Mouse (Mus musculus) adrenal gland, postnatal 36 days (tissue): ENCODE data around the gene Sos1. TPM values are rescaled to one million over a fixed set of nuclear protein-coding genes. Genes with fewer than 3 reads are reported as not detected.

ENCODE experiments used
- DNase-seq, 2 experiments: peaks; one replicate each; pipeline ENCODE4 v3.0.0; 2021; ENCODE audit warnings: mixed read lengths in 1 of 2
- long read RNA-seq, 2 experiments: library from polyadenylated mRNA; stranded (forward); transcript quantifications; one replicate each; pipeline ENCODE4 v2.0.0; 2021; ENCODE audit warnings: borderline sequencing depth in 2 of 2
- total RNA-seq, 2 experiments: library from RNA; stranded (reverse); gene quantifications; 2 replicates each; pipeline ENCODE4 v1.2.3; 2021

Sos1 gene
- total RNA-seq, result 10 to 100 TPM; 28.1 to 29.3 TPM
- long read RNA-seq, experiment 1, partial matches to known transcripts, result 1 of 3 reads
- long read RNA-seq, experiment 1, other reads (novel, unspliced or antisense), result 2 of 3 reads
- long read RNA-seq, experiment 2, result 0 reads

- peak; percentile 99 for DNase-seq
Observed at GRCm38 (mm10) chr17:80480031-80480854, at the start of gene Sos1. Gene Sos1, minus strand, starts transcription at chr17:80480453.

DNA sequence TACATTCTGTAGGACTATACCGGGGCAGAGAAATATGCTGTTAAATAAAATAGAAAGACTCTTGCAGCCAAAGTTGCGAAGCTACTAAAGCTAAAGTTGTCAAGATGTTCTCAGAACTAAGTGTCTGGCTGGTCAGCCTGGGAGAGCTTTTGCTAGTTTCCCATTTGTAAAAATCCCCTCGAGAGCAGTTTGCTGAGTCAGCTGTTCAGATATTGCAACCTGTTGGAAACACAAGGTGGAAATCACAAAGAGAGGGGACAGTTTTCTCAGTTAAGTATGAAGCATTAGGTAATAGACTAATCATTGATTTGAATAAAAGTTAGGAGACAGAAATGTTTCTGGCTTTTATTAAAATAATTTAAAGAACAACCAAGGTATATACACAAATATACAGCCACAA, 43.0 kb upstream of the Sos1 start:
- no peak for DNase-seq

GRCm38 (mm10) chr17:80522229-80522556, 41.9 kb upstream of the Sos1 start:
- no peak for DNase-seq

DNA sequence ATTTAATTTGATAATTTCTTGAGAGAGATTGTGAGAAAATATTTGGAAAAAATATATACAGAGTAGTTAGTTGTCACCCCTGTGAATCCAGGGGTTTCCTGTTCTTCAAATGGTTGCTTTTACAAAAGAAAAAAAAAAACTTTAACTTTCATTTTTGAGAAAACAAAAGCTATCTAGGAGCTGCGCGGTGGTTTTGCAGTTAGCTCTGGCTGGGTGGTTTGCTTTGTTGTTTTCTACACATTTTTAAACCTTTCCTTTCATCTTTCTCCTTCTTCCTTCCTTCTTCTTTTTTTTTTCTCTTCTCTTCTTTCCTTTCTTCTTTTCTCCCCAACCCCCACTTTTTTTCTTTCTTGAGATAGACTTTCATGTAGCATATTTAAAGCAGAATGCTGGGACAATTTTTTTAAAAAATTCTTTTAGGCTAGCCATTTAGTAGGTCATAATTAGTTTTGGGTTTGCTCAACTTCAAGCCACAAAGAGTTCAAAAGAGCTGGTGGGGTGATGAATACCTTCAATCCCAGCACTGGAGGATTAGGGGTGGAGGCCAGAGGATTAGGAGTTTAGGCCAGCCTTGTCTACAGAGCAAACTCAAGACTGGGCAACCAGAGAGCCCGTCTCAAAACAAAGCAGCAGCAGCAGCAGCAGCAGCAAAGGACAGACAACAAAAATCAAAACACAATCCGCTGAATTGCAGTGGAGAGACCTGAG, 41.4 kb upstream of the Sos1 start:
- DNase-seq, result no peak

DNA sequence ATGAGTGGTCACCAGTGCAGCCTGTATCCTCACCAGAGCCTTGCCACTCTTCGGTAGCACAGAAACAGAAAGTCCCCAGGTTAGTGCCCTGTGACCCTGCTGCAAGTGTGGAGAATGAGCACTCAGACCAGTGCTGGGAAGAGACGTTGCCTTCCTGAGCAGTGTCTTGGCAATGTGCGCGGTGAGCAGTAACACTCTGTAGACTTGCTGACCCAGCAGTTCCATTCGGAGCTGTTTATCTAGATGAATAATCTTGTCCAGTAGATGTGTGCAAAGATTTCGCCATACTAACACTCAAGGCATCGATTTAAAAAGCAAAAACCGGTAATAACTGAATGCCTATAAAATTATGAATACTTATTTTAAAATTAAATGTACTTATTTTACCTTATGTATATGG, 40.3 kb upstream of the Sos1 start:
- DNase-seq, result no peak

- DNase-seq, result peak in 1 of 2 experiments; percentile 20
Observed at GRCm38 (mm10) chr17:80518811-80519210, 38.6 kb upstream of the Sos1 start.

DNA sequence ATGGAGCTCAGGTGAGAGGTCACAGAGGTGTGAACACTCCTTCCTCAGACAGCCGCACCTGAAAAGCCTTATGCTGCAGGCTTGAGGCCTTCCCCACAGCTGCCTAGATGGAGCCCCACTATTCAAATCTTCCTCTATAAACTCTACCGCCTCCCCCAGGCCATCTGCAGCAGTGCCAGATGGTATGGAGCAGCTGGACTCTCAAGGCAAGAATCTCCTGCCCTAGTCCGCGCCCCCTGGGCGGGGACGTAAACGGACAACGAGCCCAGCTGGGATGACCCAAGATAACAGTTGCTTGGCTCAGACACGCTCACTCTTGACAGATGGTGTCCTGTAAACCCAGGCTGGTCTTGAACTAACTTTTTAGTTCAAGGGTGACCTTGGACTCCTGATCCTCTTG, 37.0 kb upstream of the Sos1 start:
- no peak for DNase-seq

- peak in 1 of 2 experiments; percentile 32 for DNase-seq
Observed at GRCm38 (mm10) chr17:80515956-80516355, 35.7 kb upstream of the Sos1 start.

- DNase-seq, result no peak
Observed at GRCm38 (mm10) chr17:80515513-80515912, 35.3 kb upstream of the Sos1 start.

DNA sequence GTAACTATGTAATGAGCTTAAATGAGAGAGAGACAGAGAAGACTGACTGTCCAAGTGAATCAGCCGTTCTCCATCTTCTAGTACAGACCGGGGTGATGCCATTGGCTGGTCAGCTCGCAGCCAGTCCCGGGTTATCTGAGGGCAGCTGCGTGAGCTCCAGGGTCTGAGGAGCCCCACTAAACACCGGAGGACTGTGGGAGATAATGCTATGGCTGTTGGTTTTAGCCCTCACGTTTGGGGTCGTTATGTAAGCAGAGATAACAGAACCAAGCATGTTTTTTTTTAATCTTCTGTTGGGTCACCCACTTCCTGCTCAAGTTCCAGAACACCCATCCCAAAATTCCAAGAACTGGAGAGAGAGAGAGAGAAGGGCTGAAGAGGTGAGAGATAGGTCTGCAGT, 33.5 kb upstream of the Sos1 start:
- no peak for DNase-seq

- no peak for DNase-seq
Observed at GRCm38 (mm10) chr17:80510459-80510855, 30.2 kb upstream of the Sos1 start.

- no peak for DNase-seq
Observed at GRCm38 (mm10) chr17:80509494-80510458, 29.5 kb upstream of the Sos1 start.

GRCm38 (mm10) chr17:80505766-80506165, 25.5 kb upstream of the Sos1 start:
- DNase-seq, result no peak

DNA sequence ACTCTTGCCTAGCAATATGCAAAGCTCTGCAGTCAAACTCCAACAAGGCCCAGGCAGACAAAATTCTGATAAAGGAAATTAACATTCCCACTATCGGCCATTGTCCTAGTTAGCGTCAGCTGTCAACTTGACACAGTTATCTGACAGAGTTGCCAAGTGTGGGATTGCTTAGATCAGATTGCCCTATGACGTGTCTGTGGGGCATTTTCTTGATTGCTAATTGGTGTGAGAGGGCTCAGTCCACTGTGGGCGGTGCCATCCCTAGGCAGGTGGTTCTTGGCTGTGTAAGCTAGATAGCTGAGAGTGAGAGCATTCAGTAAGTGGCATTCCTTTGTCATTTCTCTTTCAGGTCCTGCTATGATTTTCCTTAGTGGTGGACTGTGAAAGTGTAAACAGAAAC, 25.1 kb upstream of the Sos1 start:
- DNase-seq, result no peak

DNA sequence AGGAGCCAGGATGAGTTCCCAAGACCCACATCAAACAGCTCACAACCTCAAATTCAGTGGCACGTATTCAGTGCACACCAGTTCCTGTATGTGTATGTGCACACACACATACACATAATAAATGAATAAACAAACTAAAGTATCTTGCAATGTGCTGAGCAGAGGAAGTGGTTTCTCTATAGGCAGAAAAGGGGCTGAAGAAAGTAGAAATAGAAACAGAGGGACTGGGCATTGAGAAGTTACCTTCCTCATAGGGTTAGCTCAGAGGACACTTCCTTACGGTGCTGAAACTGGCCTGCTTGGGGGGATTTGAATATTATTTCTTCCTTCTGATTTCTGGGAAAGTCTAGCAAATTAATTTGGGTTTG, 21.5 kb upstream of the Sos1 start:
- no peak for DNase-seq

- no peak for DNase-seq
Observed at GRCm38 (mm10) chr17:80501037-80501804, 21.0 kb upstream of the Sos1 start.

DNA sequence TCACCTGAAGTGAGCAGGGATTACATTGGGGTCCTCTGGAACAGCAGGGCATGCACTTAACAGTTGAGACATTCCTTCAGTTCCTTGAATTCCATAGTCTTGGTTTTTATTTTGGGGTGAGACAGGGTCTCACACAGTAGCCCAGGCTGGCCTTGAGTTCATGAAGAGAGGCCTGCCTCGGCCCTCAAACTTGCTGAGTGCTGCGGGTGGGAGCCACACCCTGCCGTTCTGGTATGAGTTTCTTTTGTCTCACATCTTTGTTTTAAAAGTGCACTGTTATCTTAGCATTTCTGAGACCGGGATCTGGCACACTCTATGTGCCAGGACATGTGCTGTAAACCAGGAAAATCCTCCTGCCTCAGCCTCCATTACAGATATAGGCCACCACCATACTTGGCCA, 19.8 kb upstream of the Sos1 start:
- DNase-seq, result no peak

GRCm38 (mm10) chr17:80498600-80499268, 18.5 kb upstream of the Sos1 start:
- DNase-seq, result no peak

GRCm38 (mm10) chr17:80497183-80497601, 16.9 kb upstream of the Sos1 start:
- no peak for DNase-seq

DNA sequence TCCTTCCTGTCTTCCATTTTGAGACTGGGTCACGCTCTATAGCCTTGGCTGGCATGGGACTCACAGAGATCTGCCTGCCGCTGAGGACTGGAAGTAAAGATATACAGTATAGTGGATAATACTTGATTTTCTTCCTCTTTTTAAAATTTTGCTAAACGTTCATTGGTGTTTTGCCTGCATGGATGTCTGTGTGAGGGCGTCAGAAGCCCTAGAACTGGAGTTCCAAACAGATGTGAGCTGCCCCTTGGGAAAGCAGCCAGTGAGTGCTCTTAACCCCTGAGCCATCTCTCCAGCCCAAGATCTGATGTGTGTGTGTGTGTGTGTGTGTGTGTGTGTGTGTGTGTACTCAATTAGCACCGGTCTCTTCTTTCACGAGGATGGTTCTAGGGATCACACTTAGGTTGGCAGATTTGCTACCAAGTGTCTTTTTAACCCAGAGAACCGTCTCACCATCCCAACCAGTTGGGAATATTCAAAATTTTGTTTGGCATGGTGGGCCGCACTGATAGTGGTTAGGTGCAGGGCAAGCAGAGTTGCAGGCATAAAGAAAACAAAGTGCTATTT, 16.4 kb upstream of the Sos1 start:
- no peak for DNase-seq

GRCm38 (mm10) chr17:80496185-80496584, 15.9 kb upstream of the Sos1 start:
- DNase-seq, result no peak
